Mouse (Mus musculus) heart, postnatal 4 days (tissue): ENCODE data around the gene Ankrd65. TPM values are rescaled to one million over a fixed set of nuclear protein-coding genes. Genes with fewer than 3 reads are reported as not detected.
"Not testable (repeated sequence)": the region's sequence is repeated elsewhere in the genome, so short reads cannot be mapped to it uniquely, and the experiment has no call there.

ENCODE experiments used
- DNase-seq: peaks from one replicate; pipeline ENCODE4 v3.0.0; 2021
- total RNA-seq, 2 experiments: library from RNA; stranded (reverse); gene quantifications; 2 replicates each; pipeline ENCODE4 v1.2.3; 2021

Ankrd65 gene
- total RNA-seq, 2 experiments from 2014 or later, result not detected

DNA sequence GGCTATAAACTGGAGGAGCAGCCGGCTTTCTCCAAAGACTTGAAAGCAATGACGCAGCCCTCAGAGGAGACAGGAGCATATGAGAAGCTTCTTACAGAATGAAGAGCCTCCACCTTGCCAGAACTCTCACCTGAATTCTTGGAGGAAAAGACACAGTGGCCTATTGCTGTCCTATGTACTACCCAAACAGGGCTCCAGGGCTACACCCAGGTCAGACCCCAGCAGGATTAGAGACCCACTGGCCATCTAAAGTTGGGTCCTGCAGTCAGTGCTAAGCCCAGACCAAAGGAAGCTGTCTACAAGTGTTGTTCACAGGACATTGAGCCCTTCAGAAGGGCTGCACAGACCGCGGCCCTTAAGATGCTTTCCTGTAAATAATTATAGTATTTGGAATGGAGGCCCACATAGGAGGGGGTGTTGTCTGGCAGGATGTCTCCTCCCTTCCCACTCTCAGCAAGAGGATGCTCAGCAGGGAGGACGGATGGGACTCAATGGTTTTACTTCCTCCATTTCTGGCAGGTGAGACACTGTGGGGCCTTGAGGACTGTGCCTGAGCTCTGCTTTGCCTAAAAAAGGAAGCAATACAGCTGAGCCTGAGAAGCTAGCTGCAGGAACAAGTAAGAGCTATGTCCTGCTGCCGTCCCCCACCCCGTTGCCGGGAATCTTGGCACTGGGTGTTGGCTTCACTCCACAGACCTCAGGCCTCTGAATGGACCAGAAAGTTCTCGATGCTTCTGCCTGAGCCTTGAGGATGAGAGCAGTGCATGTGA is 15.1 kb upstream of the Ankrd65 start:
- peak; percentile 82 for DNase-seq

- peak; percentile 68 for DNase-seq
These were observed 14.4 kb upstream of the Ankrd65 start for GRCm38 (mm10) chr4:155775855-155776254.

DNA sequence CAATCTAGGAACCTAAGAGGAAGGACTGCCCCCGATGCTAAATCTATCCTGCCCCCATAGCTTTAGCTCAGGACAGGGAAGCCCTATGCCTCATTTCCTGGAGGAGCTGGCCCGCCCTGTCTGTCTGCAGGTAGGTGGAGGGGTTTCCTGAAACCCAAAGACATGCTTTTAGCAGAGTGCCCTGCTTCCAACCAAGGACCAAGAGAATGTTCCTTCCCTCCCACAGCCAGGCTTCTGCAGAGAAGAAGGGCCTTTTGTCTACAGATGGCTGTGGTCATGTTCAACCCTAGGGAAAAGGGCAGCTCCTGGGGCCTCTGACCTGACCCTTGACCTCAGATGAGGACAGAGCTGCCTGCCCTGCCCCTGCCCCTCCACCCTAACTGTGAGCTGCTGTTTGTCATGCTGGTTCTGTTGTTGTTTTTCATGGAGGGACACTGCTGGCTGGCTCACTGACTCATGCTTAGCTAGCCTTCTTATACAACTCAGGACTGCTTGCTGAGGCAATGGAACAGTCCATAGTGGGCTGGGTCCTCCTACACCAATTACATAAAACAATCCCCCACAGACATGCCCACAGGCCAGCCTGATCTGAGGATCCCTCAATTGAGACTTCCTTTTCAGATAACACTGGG is 13.4 kb upstream of the Ankrd65 start:
- no peak for DNase-seq

- peak; percentile 56 for DNase-seq
These were observed 12.4 kb upstream of the Ankrd65 start for GRCm38 (mm10) chr4:155777816-155778215.

- DNase-seq, result no peak
These were observed 10.7 kb upstream of the Ankrd65 start for GRCm38 (mm10) chr4:155779498-155779897.

DNA sequence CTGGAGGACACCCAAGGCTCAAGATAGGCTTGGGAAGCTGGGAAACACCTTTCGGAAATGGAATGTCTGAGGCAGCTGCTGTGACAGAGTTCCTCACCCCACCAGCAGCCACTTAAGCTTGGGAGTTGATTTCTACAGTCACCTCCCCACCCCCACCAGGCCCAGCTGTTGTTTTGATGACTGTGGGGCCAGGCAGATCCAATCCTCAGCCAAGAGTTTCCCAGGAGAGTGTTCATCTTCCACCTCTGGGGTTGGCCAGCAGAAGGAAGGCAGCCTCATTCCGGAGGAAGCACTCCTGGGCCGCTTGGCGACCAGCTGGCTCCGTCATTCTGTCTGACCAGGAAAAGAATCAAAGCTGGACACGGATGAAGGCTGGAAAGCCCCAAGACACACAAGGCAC is 9.3 kb upstream of the Ankrd65 start:
- peak; percentile 74 for DNase-seq

GRCm38 (mm10) chr4:155783486-155784080 is 6.7 kb upstream of the Ankrd65 start:
- DNase-seq, result no peak

GRCm38 (mm10) chr4:155784081-155784701 is 6.0 kb upstream of the Ankrd65 start:
- DNase-seq, result peak; percentile 86

- no peak for DNase-seq
These were observed 5.0 kb upstream of the Ankrd65 start for GRCm38 (mm10) chr4:155785246-155785645.

GRCm38 (mm10) chr4:155785819-155786218 is 4.4 kb upstream of the Ankrd65 start, which contains the start of gene Tmem88b:
Gene Tmem88b, minus strand, starts transcription at chr4:155785874.
- DNase-seq, result no peak

GRCm38 (mm10) chr4:155788300-155788699 is 1.9 kb upstream of the Ankrd65 start:
- no peak for DNase-seq

- DNase-seq, result not testable (repeated sequence)
These were observed 1.4 kb upstream of the Ankrd65 start for GRCm38 (mm10) chr4:155788833-155789232.

GRCm38 (mm10) chr4:155790650-155791161 is 467 bp downstream of the Ankrd65 start:
- no peak for DNase-seq

DNA sequence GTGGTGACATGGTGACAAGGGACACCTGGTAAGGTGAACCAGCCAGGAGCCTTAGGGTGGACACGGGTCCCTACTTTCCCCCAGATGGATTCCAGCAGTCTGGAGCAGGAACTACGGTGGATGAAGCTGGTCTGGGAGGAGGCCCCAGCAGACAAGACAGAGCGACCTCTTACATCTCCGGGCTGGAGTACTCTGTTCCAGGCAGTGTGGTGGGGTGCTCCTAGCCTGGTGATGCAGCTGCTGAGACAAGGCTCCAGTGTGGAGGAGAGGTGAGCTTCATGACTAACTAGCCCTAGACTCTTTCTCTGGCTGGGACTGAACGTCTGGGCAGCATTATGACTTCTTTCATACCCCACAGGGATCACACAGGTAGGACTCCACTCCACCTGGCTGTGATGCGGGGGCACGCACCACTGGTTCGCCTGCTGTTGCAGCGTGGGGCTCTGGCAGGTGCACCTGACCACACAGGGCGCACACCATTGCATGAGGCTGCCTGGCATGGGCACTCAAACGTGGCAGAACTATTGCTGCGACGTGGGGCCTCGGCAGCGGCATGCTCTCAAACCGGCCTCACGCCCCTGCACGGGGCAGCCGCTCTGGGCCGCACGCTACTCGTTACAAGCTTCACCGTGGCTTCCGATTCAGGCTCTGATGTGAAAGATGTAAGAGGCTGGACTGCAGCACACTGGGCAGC is 1.1 kb downstream of the Ankrd65 start:
- no peak for DNase-seq

DNA sequence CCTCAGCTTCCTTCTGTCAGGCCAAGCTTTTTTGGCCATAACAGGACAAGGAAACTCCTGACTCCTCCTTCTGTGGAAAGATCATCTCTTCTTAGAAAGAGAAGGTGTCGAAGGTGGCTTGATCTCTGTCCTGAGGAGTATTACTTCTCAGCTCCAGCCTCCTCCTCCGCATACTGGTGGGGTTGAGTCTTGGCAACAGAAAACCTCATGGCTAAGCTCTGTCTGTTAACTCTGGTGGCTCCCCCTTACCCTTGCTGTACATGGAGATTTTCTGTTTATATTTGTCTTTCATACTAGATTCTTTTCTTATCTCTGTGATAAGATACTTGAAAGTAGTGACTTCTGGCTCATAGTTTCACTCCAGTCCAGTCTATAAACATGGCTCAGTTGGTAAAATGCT is 3.5 kb downstream of the Ankrd65 start:
- DNase-seq, result no peak

DNA sequence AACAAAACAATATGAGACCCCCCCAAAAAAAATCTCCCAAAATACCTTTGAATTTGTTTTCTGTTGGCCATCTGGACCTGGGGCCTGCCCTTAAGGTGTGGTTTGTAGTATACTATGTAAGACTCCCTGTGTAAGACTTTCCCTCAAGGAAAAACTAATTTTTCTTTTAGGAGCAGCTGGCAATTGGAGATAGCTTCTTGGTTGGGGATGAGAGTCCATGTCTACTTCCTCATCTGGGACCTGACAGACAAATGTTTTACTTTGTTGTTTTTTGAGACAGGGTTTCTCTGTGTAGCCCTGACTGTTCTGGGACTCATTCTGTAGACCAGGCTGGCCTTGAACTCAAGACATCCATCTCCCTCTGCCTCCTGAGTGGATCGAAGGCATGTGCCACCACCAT is 11.8 kb downstream of the Ankrd65 start:
- DNase-seq, result no peak

DNA sequence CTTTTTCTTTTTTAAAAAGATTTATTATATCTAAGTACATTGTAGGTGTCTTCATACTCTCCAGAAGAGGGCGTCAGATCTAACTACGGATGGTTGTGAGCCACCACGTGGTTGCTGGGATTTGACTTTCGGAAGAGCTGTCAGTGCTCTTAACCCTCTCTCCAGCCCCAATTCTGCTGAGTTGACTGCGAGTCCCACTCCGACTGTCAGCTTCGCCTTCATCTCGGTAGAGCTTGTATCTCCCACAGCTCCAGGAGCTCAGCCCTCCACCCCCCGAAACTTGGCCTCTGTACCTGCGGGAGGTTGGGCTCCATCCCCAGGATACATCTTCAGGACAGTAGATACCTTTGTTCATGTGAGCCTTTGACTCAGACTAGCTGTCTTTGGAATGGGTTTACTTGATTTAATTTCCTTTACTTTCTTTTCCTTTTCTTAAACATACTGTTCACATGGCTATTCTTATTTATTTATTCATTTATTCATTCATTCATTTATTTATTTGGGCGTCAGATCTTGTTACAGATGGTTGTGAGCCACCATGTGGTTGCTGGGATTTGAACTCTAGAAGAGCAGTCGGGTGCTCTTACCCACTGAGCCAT is 12.6 kb downstream of the Ankrd65 start, which contains the start of gene Mrpl20:
TSS of gene Mrpl20 (plus strand) at position 138 of the 599 bp plus-strand sequence.
- DNase-seq, result no peak

DNA sequence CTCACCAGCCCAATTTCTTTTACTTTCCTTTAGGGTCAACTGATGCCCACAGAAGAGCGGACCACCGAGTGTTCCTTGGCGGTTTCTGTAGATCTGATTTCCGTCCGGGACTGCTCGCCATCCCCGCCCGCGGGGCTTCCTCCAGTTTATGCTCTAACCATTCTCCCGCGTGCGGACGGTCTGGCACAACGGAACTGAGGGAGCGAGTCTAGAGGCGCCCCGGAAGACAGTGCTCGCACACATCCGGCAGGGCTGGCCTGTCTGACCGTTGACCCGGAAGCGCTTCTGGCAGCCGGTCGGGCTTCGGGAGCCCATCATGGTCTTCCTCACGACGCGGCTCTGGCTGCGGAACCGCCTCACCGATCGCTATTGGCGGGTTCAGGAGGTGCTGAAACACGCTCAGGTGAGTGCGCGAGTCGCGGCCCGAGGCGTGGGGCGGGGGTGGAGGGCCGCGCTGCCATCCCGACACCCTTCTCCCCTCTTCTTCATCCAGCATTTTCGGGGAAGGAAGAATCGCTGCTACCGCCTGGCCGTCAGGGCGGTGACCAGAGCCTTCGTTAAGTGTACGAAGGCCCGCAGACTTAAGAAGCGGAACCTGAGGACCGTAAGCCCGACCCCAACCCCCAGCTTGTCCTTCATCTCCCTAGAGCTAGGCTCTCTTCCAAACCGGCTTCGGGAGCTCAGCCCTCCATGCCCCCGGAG is 13.3 kb downstream of the Ankrd65 start:
- peak; percentile 98 for DNase-seq

GRCm38 (mm10) chr4:155807841-155808240 is 17.6 kb downstream of the Ankrd65 start:
- DNase-seq, result no peak

DNA sequence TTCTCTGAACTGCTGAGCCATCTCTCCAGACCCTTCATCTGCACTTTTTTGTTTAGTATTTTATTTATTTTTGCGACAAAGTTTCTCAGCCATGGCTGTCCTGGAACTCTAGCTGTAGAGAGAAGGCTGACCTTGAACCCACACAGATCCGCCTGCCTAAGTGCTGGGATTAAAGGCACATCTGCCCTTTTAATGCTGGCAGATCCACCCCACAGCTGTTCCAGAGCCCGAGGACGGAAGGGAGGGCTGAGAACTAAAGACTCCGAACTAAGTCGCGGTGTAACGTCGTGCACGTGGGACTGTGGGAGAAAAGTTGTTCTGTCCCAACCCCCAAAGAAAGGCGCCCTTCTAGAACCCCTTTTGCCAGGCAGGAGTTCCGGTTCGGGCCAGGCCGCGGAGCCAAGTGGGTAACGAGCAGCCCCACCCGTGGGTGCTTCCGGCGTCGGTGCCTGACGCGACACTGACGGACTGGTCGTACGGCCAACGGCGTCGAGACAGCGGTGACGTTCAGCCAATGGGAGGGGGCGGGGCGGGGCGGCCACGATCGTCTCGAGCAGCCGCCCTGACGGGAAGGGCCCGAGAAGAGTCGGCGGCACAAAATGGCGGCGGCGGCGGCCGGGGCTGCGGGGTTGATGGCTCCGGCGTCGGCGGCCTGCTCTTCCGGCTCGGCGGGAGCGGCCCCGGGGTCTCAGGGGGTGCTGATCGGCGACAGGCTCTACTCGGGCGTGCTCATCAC is 21.9 kb downstream of the Ankrd65 start, which contains the start of gene Ccnl2:
TSS of gene Ccnl2 (plus strand) at position 561 of the 736 bp plus-strand sequence.
- DNase-seq, result peak; percentile 94
